Mouse (Mus musculus) hindbrain, embryonic 12.5 days (tissue): ENCODE results near the gene Spryd7. TPM values are rescaled to one million over a fixed set of nuclear protein-coding genes. Genes with fewer than 3 reads are reported as not detected.
"Not testable (repeated sequence)": the region's sequence is repeated elsewhere in the genome, so short reads cannot be mapped to it uniquely, and the experiment has no call there.

ENCODE experiments used
- ATAC-seq: fragments of 200-750 bp; cut with Nextera tagmentation; 2 replicates; pipeline ENCODE4 v1.8.0; 2017; ENCODE audit warnings: moderate TSS enrichment; ENCODE audit not compliant: low FRiP score
- H3K27ac ChIP-seq: fragments of 300-500 bp; sonication (generic); 2 replicates; pipeline ENCODE4 v1.5.1; 2016; ENCODE audit warnings: mild to moderate bottlenecking
- H3K27me3 ChIP-seq: fragments of 300-500 bp; sonication (generic); 2 replicates; pipeline ENCODE4 v1.6.1; 2016; ENCODE audit warnings: mild to moderate bottlenecking
- H3K36me3 ChIP-seq: fragments of 300-500 bp; sonication (generic); 2 replicates; pipeline ENCODE4 v1.6.1; 2016; ENCODE audit warnings: mild to moderate bottlenecking
- H3K4me1 ChIP-seq: fragments of 300-500 bp; sonication (generic); 2 replicates; pipeline ENCODE4 v1.6.1; 2016
- H3K4me2 ChIP-seq: fragments of 300-500 bp; sonication (generic); replicated peaks from 2 replicates; pipeline ENCODE4 v1.6.1; 2016; ENCODE audit warnings: mild to moderate bottlenecking
- H3K4me3 ChIP-seq: fragments of 300-500 bp; sonication (generic); 2 replicates; pipeline ENCODE4 v1.5.1; 2016; ENCODE audit warnings: mild to moderate bottlenecking
- H3K9ac ChIP-seq: fragments of 300-500 bp; sonication (generic); 2 replicates; pipeline ENCODE4 v1.6.1; 2016; ENCODE audit warnings: mild to moderate bottlenecking, moderate library complexity
- H3K9me3 ChIP-seq: fragments of 300-500 bp; sonication (generic); replicated peaks from 2 replicates; pipeline ENCODE4 v1.6.1; 2016; ENCODE audit warnings: mild to moderate bottlenecking
- WGBS: fragments of 180-500 bp; shearing (Covaris S2); methylation state at CpG from one replicate; pipeline ENCODE4 v1.1.7; 2016; 5-methylcytosine and 5-hydroxymethylcytosine counted together
- polyA plus RNA-seq: library from polyadenylated mRNA; unstranded; fragments of >200 nt; fragmentation: Nextera tagmentation; extraction: Ambion mirVana; gene quantifications from 2 replicates; pipeline ENCODE4 v1.2.1, GENCODE M21; 2016

Gene Spryd7
- 20.4 and 20.8 TPM in 2 replicates for polyA plus RNA-seq

DNA sequence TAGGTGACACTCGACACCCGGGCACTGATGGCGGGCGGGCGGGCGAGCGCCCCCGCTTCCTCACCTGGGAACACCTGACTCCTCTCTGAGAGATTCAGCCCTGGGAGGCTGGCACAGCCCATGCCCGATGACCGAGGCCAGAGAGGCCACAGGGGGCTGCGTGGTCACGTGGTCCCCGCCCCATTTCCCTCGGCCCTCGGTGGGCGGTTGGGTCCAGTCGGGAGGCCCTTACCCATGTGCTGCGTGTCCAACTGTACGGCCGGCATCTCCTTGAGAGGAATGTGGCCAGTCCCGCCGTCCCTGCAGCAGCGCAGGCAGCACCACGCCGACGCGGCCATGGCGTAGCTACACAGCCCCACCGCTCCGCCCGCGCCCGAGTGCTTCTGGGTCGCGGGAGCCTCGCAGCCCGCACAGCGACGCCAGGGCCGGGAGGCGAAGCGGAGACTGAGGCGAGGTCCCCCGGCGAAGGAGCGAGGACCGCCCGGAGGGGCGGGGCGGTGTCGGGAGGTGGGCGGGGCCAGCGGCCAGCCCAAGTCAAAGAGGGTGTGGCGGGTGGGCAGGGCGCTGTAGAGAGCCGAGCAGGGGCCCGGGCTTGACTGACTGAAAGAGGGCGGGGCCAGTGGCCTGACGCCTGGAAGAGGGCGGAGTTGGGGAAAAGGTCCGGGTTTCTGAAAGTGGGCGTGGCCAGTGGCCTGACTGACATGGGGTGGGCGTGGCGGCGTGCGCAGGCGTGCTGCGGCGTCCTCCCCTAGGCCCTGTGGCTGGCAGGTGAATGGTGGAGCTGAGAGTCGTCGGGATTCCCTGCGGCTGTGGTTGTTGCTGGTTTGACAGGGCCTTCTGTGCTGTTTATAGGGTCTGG is at the start of gene Spryd7:
Spryd7 (minus strand) TSS at position 598 of the 859 bp plus-strand sequence.
- ATAC-seq: peak; percentile 99
- Histone ChIP-seq H3K9ac (peak within 1 kb of the TSS; percentile 73), H3K27me3 (no peaks in the 10 kb centered on the region), H3K27ac (peak within 1 kb of the TSS; percentile 90), H3K36me3 (no peaks in the 10 kb centered on the region), H3K4me3 (peak within 1 kb of the TSS; percentile 70), H3K4me2 (peak within 1 kb of the TSS; percentile 92), H3K4me1 (no peaks in the 10 kb centered on the region), H3K9me3 (no peaks in the 10 kb centered on the region)
- under 1% methylated on average over 72 of the region's 72 CpGs for WGBS

DNA sequence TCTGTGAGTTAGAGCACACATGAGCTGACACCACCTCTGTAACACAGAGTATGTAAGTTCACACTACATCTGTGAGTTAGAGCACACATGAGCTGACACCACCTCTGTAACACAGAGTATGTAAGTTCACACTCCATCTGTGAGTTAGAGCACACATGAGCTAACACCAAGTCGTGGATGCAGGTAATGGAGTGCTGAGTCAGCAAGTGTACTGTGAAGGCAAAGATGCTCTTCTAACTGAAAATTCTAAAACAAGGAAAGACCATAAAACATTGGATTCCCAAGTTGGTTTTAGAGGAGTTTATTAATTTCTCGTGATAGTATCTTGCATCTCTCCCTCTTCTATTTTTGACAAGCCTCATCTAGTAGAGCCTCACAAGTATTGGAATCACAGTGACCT is 49.4 kb upstream of the Spryd7 start:
- not testable (repeated sequence) for H3K4me2 ChIP-seq, H3K4me3 ChIP-seq, H3K9ac ChIP-seq, H3K27me3 ChIP-seq, H3K4me1 ChIP-seq, H3K27ac ChIP-seq, H3K9me3 ChIP-seq, ATAC-seq
- H3K36me3 ChIP-seq: peaks cover 39% of the 10 kb centered on the region
- WGBS: 93% methylated on average over 2 of the region's 2 CpGs

DNA sequence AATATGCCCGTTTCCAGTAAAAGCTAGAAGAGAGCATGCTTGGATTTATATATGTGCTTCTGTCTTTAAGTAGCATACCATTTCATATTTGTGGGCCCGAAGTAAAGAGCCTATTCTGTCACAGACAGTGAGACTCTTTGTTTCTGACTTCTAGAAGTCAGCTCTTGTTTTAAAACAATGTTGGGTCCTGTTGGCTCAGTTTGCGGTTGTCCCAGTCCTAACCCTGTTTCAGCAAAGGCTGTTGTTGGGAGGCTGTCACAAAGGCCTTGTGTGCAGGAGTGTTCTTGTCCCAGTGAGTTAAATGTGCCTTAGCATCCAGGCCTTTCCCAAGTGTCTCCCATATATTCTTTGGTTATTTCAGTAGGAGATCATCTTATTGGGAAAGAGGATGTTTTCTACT is 47.4 kb upstream of the Spryd7 start:
- Histone ChIP-seq H3K27ac (no peak overlapping the region), H3K4me1 (peaks cover 17% of the 10 kb centered on the region), H3K4me2 (no peak overlapping the region), H3K9ac (no peak overlapping the region), H3K27me3 (no peaks in the 10 kb centered on the region), H3K4me3 (no peak overlapping the region), H3K9me3 (no peaks in the 10 kb centered on the region), H3K36me3 (peaks cover 39% of the 10 kb centered on the region)
- no peak for ATAC-seq
- 88% methylated on average over 3 of the region's 3 CpGs for WGBS

DNA sequence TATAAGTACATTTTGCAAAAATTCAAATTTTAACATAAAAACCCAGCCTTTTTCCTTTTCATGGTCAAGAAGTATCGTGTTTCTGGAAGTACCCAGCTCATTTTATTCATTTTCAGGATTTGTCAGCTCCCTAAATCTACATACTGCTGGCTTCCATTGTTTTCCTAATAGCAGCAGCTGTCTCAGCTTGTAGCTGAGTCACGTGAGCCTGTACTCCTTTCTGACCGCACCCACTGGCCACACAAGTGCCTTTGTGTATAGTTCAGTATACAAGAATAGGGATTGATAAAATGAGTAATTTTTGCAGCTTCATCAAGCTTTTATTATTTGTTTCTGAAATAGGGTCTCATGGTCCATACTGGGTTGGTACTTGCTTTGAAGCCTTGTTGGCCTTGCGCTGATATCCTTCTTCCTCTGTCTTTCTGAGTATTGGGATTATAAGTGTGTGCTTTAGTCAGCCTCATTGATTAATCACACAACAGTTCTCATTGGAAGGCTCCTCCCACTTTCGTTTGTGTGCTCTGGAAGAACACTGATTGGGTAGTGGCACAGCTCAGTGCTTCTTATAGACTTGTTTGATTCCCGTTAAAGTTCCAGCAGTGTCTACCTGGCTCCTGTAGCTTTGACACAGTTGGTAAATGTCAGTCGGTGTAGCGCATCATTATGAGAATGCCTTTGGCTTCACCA is 46.5 kb upstream of the Spryd7 start:
- Histone ChIP-seq H3K36me3 (peaks cover 39% of the 10 kb centered on the region), H3K9ac (no peak overlapping the region), H3K27me3 (no peaks in the 10 kb centered on the region), H3K9me3 (no peaks in the 10 kb centered on the region), H3K4me2 (0 out of 2 replicates have a peak overlapping the region, but pooled peaks have one; percentile 5), H3K27ac (no peak overlapping the region), H3K4me1 (peaks cover 17% of the 10 kb centered on the region), H3K4me3 (no peak overlapping the region)
- 68% methylated on average over 8 of the region's 8 CpGs for WGBS
- peak; percentile 62; the same call in 1 of the 2 replicates for ATAC-seq

DNA sequence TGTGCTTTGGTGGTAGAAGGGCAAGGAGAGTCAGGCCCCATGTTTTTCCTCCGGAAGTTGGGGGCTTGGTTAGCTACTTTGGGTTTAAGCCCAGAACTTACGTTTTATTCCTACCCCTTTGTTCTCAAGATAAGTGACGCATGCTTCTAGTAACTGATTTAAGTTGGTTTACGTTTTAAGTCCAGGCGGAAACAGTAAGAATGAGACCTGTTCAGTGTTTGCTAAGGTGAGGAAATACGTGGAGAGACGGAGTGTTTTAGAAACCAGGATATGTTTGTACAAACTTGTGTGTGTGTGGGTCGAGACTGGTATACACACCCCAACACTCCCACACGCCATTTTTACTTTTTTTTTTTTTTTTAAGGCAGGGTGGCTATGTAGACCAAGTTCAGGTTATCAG is 44.7 kb upstream of the Spryd7 start:
- Histone ChIP-seq H3K9ac (no peak overlapping the region), H3K27me3 (no peaks in the 10 kb centered on the region), H3K4me3 (no peak overlapping the region), H3K4me2 (peak overlapping the region; percentile 58; the same call in 1 of the 2 replicates), H3K36me3 (peaks cover 25% of the 10 kb centered on the region), H3K27ac (no peak overlapping the region), H3K4me1 (peaks cover 17% of the 10 kb centered on the region), H3K9me3 (no peaks in the 10 kb centered on the region)
- no peak for ATAC-seq
- 91% methylated on average over 9 of the region's 9 CpGs for WGBS

DNA sequence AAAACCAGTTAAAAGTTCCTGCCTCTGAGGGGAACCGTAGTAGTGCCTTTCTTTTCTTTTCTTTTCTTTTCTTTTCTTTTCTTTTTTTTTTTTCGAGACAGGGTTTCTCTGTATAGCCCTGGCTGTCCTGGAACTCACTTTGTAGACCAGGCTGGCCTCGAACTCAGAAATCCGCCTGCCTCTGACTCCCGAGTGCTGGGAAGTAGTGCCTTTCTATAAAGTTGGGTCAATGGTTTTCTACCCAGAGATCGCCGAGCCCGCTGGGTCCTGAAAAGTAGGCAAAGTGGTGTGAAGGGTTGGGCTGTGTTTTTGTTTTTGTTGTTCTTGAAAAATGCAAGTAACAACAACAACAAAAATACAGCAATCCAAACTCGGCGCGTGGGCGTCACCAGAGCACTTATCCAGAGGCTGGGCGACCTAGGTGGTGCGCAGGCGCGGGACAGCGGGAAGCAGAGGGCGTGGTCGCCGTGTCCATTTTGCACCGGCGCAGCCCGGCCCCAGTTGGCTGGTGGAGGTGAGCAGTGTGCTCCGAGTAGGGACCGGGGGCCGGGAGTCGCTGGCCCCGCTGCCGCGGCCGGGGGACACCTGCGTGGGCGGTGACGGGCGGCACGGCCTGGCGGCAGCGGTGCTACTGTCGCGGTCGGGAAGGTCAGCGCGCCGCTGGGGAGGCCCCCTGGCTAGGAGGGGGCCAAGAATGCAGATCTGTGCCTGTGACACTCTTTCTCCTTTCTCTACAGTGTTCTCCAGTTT is 42.5 kb upstream of the Spryd7 start:
- Histone ChIP-seq H3K9ac (peak overlapping the region; percentile 84), H3K4me1 (peaks cover 17% of the 10 kb centered on the region), H3K9me3 (no peaks in the 10 kb centered on the region), H3K4me3 (peak overlapping the region; percentile 79), H3K27me3 (no peaks in the 10 kb centered on the region), H3K4me2 (peak overlapping the region; percentile 58), H3K36me3 (peaks cover 6% of the 10 kb centered on the region; the same call in 1 of the 2 replicates), H3K27ac (peak overlapping the region; percentile 77)
- WGBS: 8% methylated on average over 34 of the region's 44 CpGs
- ATAC-seq: peak; percentile 94

DNA sequence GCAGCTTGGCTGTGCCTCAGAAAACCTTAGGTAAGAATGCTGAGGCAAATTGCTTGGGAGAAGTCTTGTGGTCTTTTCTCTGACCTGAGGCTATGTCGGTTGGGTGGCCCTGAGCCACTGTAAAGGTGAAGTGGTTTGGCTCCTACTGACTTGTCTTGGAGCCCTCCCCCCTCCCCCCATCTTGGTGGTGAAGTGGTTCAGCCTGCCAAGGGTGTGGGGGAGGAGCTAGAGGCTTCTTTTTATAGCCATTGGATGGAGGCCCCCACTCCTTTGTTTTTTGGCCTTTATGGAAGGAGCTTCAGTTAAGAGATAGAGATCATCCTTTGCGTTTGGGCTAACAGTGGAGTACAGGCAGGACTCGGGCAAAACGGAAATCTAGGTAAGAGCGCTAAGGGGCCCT is 41.3 kb upstream of the Spryd7 start, which contains the start of gene Trim13:
Trim13 (plus strand) TSS at position 280 of the 400 bp plus-strand sequence.
- Histone ChIP-seq H3K27me3 (no peaks in the 10 kb centered on the region), H3K27ac (no peak within 1 kb of the TSS), H3K9ac (no peak within 1 kb of the TSS), H3K4me3 (peak within 1 kb of the TSS; percentile 79), H3K4me2 (peak within 1 kb of the TSS; percentile 58), H3K4me1 (peaks cover 12% of the 10 kb centered on the region), H3K36me3 (no peaks in the 10 kb centered on the region), H3K9me3 (no peaks in the 10 kb centered on the region)
- 40% methylated on average over 5 of the region's 5 CpGs for WGBS
- ATAC-seq: no peak

DNA sequence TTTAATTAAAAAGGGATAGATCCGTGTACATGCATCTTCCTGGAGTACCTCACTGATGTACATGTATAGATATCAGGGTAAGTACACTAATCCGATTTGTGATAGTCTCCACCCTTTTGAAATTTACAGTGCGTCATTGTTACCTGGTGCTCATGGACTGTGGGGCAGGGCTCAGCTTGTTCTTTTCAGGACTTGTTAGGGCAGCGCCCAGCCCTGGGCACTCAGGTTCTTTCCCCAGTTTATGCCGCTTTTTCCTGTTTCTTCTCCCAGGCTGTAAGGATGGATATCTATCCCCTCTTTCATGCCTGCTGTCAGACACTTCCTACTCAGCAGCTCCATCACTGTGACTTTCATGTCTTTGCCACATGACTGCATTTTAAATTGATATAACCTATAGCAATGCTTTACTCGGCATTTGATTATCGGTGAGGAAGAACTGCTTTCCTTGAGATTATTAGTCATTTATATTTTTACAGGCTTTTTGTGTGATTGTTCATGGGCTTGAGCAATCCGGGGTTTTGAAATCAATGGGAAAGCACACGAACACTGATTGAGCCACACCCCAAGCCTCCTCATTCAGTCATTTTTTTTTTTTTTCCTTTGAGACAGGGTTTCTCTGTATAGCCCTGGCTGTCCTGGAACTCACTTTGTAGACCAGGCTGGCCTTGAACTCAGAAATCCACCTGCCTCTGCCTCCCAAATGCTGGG is 40.2 kb upstream of the Spryd7 start:
- 93% methylated on average over 9 of the region's 9 CpGs for WGBS

DNA sequence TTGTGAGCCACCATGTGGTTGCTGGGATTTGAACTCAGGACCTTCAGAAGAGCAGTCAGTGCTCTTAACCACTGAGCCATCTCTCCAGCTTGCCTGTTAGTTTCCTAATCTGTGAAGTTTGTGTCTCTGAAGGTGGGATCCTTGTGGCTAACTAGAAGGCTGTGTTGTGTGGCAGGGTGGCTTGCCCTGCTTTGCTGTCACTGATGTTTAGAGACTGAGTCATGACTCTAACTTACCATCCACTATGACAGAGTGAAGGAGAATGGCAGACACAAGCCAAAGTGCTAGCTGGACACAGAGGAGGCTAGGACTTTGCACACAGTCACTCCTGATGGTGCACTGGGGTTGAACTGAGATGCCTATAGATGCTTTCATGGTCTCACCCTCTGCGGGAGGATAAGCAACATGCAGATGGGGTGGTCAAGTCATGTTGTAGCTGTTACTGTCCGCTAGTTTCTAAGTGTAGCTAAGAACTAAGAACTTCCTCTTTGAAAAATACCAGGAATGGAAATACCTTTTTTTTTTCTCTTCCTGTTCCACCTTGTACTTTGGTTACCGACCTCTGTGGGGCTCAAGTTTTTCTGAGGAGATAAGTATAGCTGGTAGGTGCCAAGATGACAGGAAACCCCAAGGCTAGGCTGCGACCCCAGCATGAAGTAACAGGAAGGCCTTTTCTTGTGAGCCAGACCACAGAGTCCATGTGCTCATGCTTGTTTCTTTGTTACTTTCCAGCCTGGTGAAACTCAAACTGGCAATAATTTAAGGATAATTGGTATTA is 32.8 kb upstream of the Spryd7 start:
- Histone ChIP-seq H3K9ac (no peak overlapping the region), H3K27me3 (no peaks in the 10 kb centered on the region), H3K4me2 (no peak overlapping the region), H3K9me3 (no peaks in the 10 kb centered on the region), H3K4me3 (no peak overlapping the region), H3K36me3 (no peaks in the 10 kb centered on the region), H3K4me1 (no peaks in the 10 kb centered on the region), H3K27ac (no peak overlapping the region)
- 87% methylated on average over 4 of the region's 4 CpGs for whole genome bisulfite sequencing
- ATAC-seq: no peak

More for the DNA sequence above, 40.2 kb upstream of the Spryd7 start:
- Histone ChIP-seq H3K9ac (no peak overlapping the region), H3K4me3 (no peak overlapping the region), H3K36me3 (no peaks in the 10 kb centered on the region), H3K27ac (no peak overlapping the region), H3K4me2 (no peak overlapping the region), H3K4me1 (peaks cover 10% of the 10 kb centered on the region), H3K27me3 (no peaks in the 10 kb centered on the region), H3K9me3 (no peaks in the 10 kb centered on the region)
- no peak for ATAC-seq

DNA sequence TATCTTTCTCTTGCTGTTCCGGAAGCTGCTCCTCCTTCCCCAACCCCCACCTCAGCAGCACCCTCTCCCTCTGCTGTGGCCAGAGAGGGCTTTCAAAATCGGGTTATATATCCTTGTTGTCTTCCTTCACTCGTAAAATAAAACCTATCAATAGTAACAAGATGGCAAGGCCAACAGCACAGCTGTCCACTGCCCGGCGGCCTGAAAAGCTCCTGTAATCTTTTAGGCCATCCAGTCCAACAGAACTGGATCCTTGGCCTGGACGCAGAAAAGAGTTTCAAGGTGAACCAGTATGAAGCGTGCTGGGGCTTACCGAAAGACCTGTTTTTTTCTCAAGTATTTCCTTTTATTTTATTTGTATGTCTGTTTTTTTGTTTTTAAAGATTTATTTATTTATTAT is 19.3 kb upstream of the Spryd7 start:
- no peaks in the 10 kb centered on the region for H3K27me3 ChIP-seq
- ATAC-seq: no peak
- no peak overlapping the region for H3K4me2 ChIP-seq
- H3K27ac ChIP-seq: no peak overlapping the region
- H3K4me1 ChIP-seq: no peaks in the 10 kb centered on the region
- 91% methylated on average over 8 of the region's 8 CpGs for WGBS
- H3K36me3 ChIP-seq: no peaks in the 10 kb centered on the region
- H3K4me3 ChIP-seq: no peak overlapping the region
- H3K9me3 ChIP-seq: no peaks in the 10 kb centered on the region
- no peak overlapping the region for H3K9ac ChIP-seq

DNA sequence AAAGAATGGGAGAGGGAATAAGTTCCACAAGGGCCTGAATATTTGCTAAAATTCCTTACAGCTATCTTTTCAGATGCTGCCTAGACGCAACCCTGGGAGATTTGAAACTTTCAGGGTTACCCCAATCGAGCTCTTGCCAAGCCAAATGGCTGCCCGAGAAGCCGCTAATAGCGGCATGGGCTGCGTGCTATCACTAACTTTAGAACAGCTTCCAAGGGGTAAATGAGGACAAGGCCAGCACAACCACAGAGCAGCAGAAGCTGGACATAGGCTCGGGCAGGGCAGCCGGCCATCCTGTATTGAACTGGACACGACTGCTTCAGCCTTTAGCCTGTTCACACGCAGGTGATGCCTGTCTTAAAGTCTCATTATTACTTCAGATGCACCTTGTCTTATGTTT is 18.4 kb upstream of the Spryd7 start:
- Histone ChIP-seq H3K4me3 (no peak overlapping the region), H3K4me2 (no peak overlapping the region), H3K9ac (no peak overlapping the region), H3K4me1 (no peaks in the 10 kb centered on the region), H3K9me3 (no peaks in the 10 kb centered on the region), H3K27ac (no peak overlapping the region), H3K27me3 (no peaks in the 10 kb centered on the region), H3K36me3 (no peaks in the 10 kb centered on the region)
- no peak for ATAC-seq
- 91% methylated on average over 10 of the region's 10 CpGs for WGBS
